Mouse (Mus musculus) embryonic facial prominence, embryonic 10.5 days (tissue): Measurements from ENCODE around the gene Trak1. TPM values are rescaled to one million over a fixed set of nuclear protein-coding genes. Genes with fewer than 3 reads are reported as not detected.

Experiments used
- DNase-seq: peaks from one replicate; pipeline ENCODE4 v3.0.0-alpha.2; 2017; ENCODE audit warnings: low spot score
- H3K27ac ChIP-seq: fragments of 300-500 bp; sonication (generic); replicated peaks from 2 replicates; pipeline ENCODE4 v1.5.1; 2016; ENCODE audit warnings: mild to moderate bottlenecking
- H3K27me3 ChIP-seq: fragments of 300-500 bp; sonication (generic); replicated peaks from 2 replicates; pipeline ENCODE4 v1.6.1; 2016; ENCODE audit warnings: low read depth, mild to moderate bottlenecking; ENCODE audit not compliant: poor library complexity, severe bottlenecking
- H3K36me3 ChIP-seq: fragments of 300-500 bp; sonication (generic); replicated peaks from 2 replicates; pipeline ENCODE4 v1.6.1; 2016; ENCODE audit warnings: mild to moderate bottlenecking, moderate library complexity
- H3K4me1 ChIP-seq: fragments of 300-500 bp; sonication (generic); 2 replicates; pipeline ENCODE4 v1.6.1; 2016
- H3K4me3 ChIP-seq: fragments of 300-500 bp; sonication (generic); 2 replicates; pipeline ENCODE4 v1.5.1; 2016; ENCODE audit warnings: mild to moderate bottlenecking, moderate library complexity
- H3K9me3 ChIP-seq: fragments of 300-500 bp; sonication (generic); 2 replicates; pipeline ENCODE4 v1.6.1; 2016; ENCODE audit warnings: mild to moderate bottlenecking
- WGBS: fragments of 180-500 bp; shearing (Covaris S2); methylation state at CpG from one replicate; pipeline ENCODE4 v1.1.7; 2016; 5-methylcytosine and 5-hydroxymethylcytosine counted together
- polyA plus RNA-seq: library from polyadenylated mRNA; unstranded; fragments of >200 nt; fragmentation: Nextera tagmentation; extraction: Ambion mirVana; gene quantifications from 2 replicates; pipeline ENCODE4 v1.2.1, GENCODE M21; 2016

Trak1 gene
- polyA plus RNA-seq, 1 experiment from 2014 or later, result 14.1 TPM

- Histone ChIP-seq H3K36me3 (peaks cover 15% of the 10 kb centered on the region), H3K27me3 (no peaks in the 10 kb centered on the region), H3K9me3 (peaks cover 9% of the 10 kb centered on the region), H3K4me1 (peaks cover 24% of the 10 kb centered on the region), H3K4me3 (peak within 1 kb of the TSS; percentile 69), H3K27ac (peak within 1 kb of the TSS; percentile 90)
- under 1% methylated on average over 59 of the region's 59 CpGs for WGBS
- peak; percentile 95 for DNase-seq
These were observed 19.9 kb upstream of the Trak1 start, which contains the start of gene Ulk4 for GRCm38 (mm10) chr9:121277118-121278060. Ulk4 (minus strand) TSS chr9:121277197.

DNA sequence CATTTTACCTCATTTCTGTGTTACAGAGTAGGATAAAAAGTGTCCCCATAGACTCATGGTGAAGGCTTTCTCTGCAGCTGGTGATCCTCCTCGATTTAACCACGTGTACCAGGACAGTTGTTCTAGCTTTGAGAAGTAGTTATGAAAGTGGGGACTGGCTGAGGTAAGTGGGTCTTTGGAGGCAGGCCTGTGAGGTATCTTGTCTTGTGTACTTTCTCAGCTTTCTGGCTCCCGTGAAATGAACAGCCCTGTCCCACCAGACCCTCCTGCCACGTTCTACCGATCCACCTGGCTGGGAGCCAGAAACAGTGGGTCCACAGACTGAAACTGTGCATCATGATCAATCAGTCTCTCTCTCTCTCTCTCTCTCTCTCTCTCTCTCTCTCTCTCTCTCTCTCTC is 18.1 kb upstream of the Trak1 start:
- WGBS, result 88% methylated on average over 5 of the region's 5 CpGs
- Histone ChIP-seq H3K9me3 (peaks cover 13% of the 10 kb centered on the region), H3K27ac (no peak overlapping the region), H3K4me1 (peaks cover 16% of the 10 kb centered on the region), H3K4me3 (no peak overlapping the region), H3K27me3 (no peaks in the 10 kb centered on the region), H3K36me3 (peaks cover 22% of the 10 kb centered on the region)
- no peak for DNase-seq

GRCm38 (mm10) chr9:121281891-121282290 is 15.4 kb upstream of the Trak1 start:
- Histone ChIP-seq H3K4me1 (peaks cover 20% of the 10 kb centered on the region), H3K27ac (no peak overlapping the region), H3K27me3 (no peaks in the 10 kb centered on the region), H3K36me3 (peaks cover 24% of the 10 kb centered on the region), H3K4me3 (no peak overlapping the region), H3K9me3 (peaks cover 16% of the 10 kb centered on the region)
- DNase-seq, result no peak
- WGBS, result 82% methylated on average over 6 of the region's 6 CpGs

DNA sequence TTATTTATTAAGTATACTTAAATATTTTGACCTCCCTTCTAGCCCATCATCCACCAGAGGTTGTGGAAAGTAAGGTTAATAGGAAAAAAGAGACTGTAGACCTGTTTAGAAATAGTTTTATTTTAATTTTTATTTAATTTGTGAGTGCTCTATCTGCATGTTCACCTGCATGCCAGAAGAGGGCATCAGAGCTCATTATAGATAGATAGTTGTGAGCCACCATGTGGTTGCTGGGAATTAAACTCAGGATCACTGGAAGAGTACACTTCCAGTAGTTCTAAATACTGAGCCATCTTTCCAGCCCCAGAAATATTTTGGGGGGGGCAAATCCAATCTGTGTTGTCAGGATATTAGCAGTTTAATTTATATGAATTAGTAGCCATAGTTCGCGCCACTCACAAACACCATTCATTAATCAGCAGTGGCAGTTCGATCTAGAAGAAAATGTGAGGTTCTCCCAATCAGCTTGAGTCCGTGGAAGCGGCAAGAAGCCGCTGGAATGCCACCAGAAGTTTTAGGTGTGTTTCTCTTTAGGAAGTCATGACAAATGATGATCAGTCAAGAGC is 13.6 kb upstream of the Trak1 start:
- H3K27ac ChIP-seq, result no peak overlapping the region
- peaks cover 16% of the 10 kb centered on the region for H3K9me3 ChIP-seq
- H3K4me3 ChIP-seq, result no peak overlapping the region
- H3K36me3 ChIP-seq, result peaks cover 24% of the 10 kb centered on the region
- H3K27me3 ChIP-seq, result no peaks in the 10 kb centered on the region
- no peak for DNase-seq
- 94% methylated on average over 6 of the region's 6 CpGs for WGBS
- H3K4me1 ChIP-seq, result peaks cover 13% of the 10 kb centered on the region

GRCm38 (mm10) chr9:121284422-121284821 is 12.9 kb upstream of the Trak1 start:
- no peak for DNase-seq
- Histone ChIP-seq H3K9me3 (peaks cover 16% of the 10 kb centered on the region), H3K4me3 (no peak overlapping the region), H3K36me3 (peaks cover 24% of the 10 kb centered on the region), H3K4me1 (peaks cover 13% of the 10 kb centered on the region), H3K27me3 (no peaks in the 10 kb centered on the region), H3K27ac (no peak overlapping the region)
- 87% methylated on average over 3 of the region's 3 CpGs for WGBS

GRCm38 (mm10) chr9:121285341-121286324 is 11.7 kb upstream of the Trak1 start:
- Histone ChIP-seq H3K9me3 (peaks cover 21% of the 10 kb centered on the region), H3K27ac (peak overlapping the region; percentile 81), H3K27me3 (no peaks in the 10 kb centered on the region), H3K4me3 (peak overlapping the region; percentile 61), H3K4me1 (peaks cover 13% of the 10 kb centered on the region), H3K36me3 (peaks cover 22% of the 10 kb centered on the region)
- DNase-seq, result peak; percentile 73
- WGBS, result 19% methylated on average over 29 of the region's 29 CpGs

DNA sequence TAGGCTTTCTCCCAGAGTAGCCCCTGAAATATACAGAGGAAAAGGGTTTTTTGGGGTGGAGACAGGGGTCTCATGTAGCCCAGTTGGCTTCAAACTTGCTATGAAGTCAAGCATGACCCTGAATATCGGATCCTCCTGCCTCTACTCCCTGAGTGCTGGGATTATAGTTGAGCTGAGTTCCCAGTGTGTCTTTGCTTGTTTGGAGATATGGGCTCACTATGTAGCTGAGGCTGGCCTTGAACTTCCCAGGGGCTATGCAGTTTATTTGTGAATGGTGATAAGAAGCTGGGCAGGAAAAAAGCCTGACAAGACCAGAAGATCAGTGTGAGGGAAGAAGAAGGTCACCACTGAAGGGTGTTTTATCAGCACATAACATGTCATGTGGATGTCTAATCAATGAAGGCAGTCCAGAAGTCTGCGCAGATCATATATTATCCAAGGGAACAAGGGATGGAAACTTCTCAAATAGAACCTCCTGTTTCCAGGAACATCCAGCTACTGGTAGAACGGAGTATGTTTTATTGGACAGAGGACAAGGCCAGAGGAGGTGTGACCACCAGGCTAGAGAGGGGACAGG is 10.9 kb upstream of the Trak1 start:
- WGBS, result 78% methylated on average over 3 of the region's 3 CpGs
- Histone ChIP-seq H3K27me3 (no peaks in the 10 kb centered on the region), H3K36me3 (peaks cover 19% of the 10 kb centered on the region), H3K4me1 (peaks cover 13% of the 10 kb centered on the region), H3K4me3 (peak overlapping the region; percentile 61), H3K27ac (peak overlapping the region; percentile 81), H3K9me3 (peaks cover 21% of the 10 kb centered on the region)
- DNase-seq, result no peak

DNA sequence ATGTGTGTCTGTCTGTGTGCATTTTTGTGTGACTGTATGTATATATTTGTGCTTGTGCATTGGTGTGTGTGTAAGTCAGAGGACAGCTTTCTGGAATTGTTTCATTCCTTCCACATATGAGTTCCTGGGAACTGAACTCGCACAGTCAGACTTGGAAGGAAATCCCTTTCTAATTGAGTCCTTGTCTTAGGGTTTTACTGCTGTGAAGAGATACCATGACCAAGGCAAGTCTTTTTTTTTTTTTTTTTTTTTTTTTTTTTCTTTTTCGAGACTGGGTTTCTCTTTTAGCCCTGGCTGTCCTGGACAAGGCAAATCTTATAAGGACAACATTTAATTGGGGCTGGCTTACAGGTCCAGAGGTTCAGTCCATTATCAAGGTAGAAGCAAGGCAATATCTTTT is 6.0 kb upstream of the Trak1 start:
- H3K27me3 ChIP-seq, result peaks cover 28% of the 10 kb centered on the region
- no peak for DNase-seq
- WGBS, result 71% methylated on average over 2 of the region's 2 CpGs

GRCm38 (mm10) chr9:121293187-121293586 is 4.1 kb upstream of the Trak1 start:
- peaks cover 15% of the 10 kb centered on the region for H3K4me1 ChIP-seq
- peaks cover 5% of the 10 kb centered on the region; the same call in 1 of the 2 replicates for H3K9me3 ChIP-seq
- 83% methylated on average over 7 of the region's 7 CpGs for WGBS
- peaks cover 38% of the 10 kb centered on the region for H3K27me3 ChIP-seq
- no peak overlapping the region for H3K4me3 ChIP-seq
- DNase-seq, result no peak
- H3K27ac ChIP-seq, result no peak overlapping the region
- H3K36me3 ChIP-seq, result no peaks in the 10 kb centered on the region

More for the DNA sequence above, 6.0 kb upstream of the Trak1 start:
- no peak overlapping the region for H3K4me3 ChIP-seq
- H3K9me3 ChIP-seq, result peaks cover 5% of the 10 kb centered on the region; the same call in 1 of the 2 replicates
- H3K36me3 ChIP-seq, result no peaks in the 10 kb centered on the region
- no peak overlapping the region for H3K27ac ChIP-seq
- peaks cover 2% of the 10 kb centered on the region for H3K4me1 ChIP-seq

- Histone ChIP-seq H3K4me1 (peaks cover 35% of the 10 kb centered on the region), H3K9me3 (no peaks in the 10 kb centered on the region), H3K27me3 (peaks cover 45% of the 10 kb centered on the region), H3K27ac (no peak overlapping the region), H3K4me3 (no peak overlapping the region), H3K36me3 (no peaks in the 10 kb centered on the region)
- WGBS, result 80% methylated on average over 7 of the region's 7 CpGs
- DNase-seq, result no peak
These were observed 2.1 kb upstream of the Trak1 start for GRCm38 (mm10) chr9:121295221-121295620.

GRCm38 (mm10) chr9:121298065-121298398 is 730 bp downstream of the Trak1 start:
- DNase-seq, result no peak
- H3K27ac ChIP-seq, result peak overlapping the region; percentile 91
- peak overlapping the region; percentile 96 for H3K4me3 ChIP-seq
- no peaks in the 10 kb centered on the region for H3K36me3 ChIP-seq
- no peaks in the 10 kb centered on the region for H3K9me3 ChIP-seq
- H3K4me1 ChIP-seq, result peaks cover 53% of the 10 kb centered on the region
- WGBS, result 6% methylated on average over 7 of the region's 7 CpGs
- H3K27me3 ChIP-seq, result peaks cover 45% of the 10 kb centered on the region
